Mouse (Mus musculus) kidney, embryonic 16.5 days (tissue): ENCODE results near the gene Gpr87. TPM values are rescaled to one million over a fixed set of nuclear protein-coding genes. Genes with fewer than 3 reads are reported as not detected.

Source experiments
- ATAC-seq: fragments of 200-750 bp; cut with Nextera tagmentation; 2 replicates; pipeline ENCODE4 v1.8.0; 2017; ENCODE audit warnings: moderate TSS enrichment; ENCODE audit not compliant: low FRiP score, low TSS enrichment
- H3K27ac ChIP-seq: fragments of 300-500 bp; sonication (generic); 2 replicates; pipeline ENCODE4 v1.5.1; 2014; ENCODE audit warnings: low read length
- H3K27me3 ChIP-seq: fragments of 300-500 bp; sonication (generic); 2 replicates; pipeline ENCODE4 v1.6.1; 2014; ENCODE audit warnings: low read length, control low read depth, mixed read lengths; ENCODE audit not compliant: insufficient read depth
- H3K36me3 ChIP-seq: fragments of 300-500 bp; sonication (generic); 2 replicates; pipeline ENCODE4 v1.6.1; 2014; ENCODE audit warnings: low read length, control low read depth, mixed read lengths; ENCODE audit not compliant: insufficient read depth
- H3K4me1 ChIP-seq: fragments of 300-500 bp; sonication (generic); 2 replicates; pipeline ENCODE4 v1.6.1; 2014; ENCODE audit warnings: low read length, control low read depth, mixed read lengths; ENCODE audit not compliant: insufficient read depth
- H3K4me2 ChIP-seq: fragments of 300-500 bp; sonication (generic); replicated peaks from 2 replicates; pipeline ENCODE4 v1.6.1; 2014; ENCODE audit warnings: low read depth, low read length
- H3K4me3 ChIP-seq: fragments of 300-500 bp; sonication (generic); 2 replicates; pipeline ENCODE4 v1.5.1; 2014; ENCODE audit warnings: mild to moderate bottlenecking, low read length
- H3K9ac ChIP-seq: fragments of 300-500 bp; sonication (generic); replicated peaks from 2 replicates; pipeline ENCODE4 v1.6.1; 2014; ENCODE audit warnings: low read length
- H3K9me3 ChIP-seq: fragments of 300-500 bp; sonication (generic); 2 replicates; pipeline ENCODE4 v1.6.1; 2016; ENCODE audit warnings: low read length, control low read depth
- WGBS: fragments of 180-500 bp; shearing (Covaris S2); extraction: QIAGEN DNeasy Blood & Tissue Kit; methylation state at CpG from one replicate; pipeline ENCODE4 v1.1.7; 2014; 5-methylcytosine and 5-hydroxymethylcytosine counted together
- polyA plus RNA-seq: library from polyadenylated mRNA; unstranded; fragments of >200 nt; fragmentation: Nextera tagmentation; extraction: Ambion mirVana; gene quantifications from 2 replicates; pipeline ENCODE4 v1.2.1, GENCODE M21; 2015

The Gpr87 gene
- polyA plus RNA-seq, 1 experiment from 2014 or later, result 0.24 TPM

DNA sequence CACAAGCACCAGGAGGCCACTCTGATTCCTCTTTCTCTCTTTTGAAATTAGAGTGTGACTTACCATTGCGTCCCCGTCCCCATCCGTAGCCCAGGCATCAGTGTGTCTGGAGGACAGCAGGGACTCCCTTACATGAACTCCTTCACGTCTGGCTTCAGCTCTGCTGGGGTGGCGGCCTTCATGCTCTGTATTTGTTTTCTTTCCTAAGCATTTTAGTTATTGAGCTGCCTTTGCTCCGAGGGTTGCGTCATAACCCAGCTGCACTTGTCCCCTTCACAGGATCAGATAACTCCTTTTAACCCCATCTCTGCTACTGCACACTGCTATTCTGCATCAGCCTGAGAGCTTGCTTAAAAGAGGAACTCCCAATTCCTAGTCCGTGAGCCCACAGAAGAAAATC is 64.5 kb downstream of the Gpr87 start:
- no peak overlapping the region for H3K4me2 ChIP-seq
- no peak for ATAC-seq
- H3K4me3 ChIP-seq, result no peak overlapping the region
- H3K27me3 ChIP-seq, result no peaks in the 10 kb centered on the region
- no peaks in the 10 kb centered on the region for H3K9me3 ChIP-seq
- 38% methylated on average over 8 of the region's 8 CpGs for WGBS
- H3K27ac ChIP-seq, result 0 out of 2 replicates have a peak overlapping the region, but pooled peaks have one; percentile 9
- no peaks in the 10 kb centered on the region for H3K36me3 ChIP-seq
- H3K9ac ChIP-seq, result no peak overlapping the region
- no peaks in the 10 kb centered on the region; the same call in 1 of the 2 replicates for H3K4me1 ChIP-seq

DNA sequence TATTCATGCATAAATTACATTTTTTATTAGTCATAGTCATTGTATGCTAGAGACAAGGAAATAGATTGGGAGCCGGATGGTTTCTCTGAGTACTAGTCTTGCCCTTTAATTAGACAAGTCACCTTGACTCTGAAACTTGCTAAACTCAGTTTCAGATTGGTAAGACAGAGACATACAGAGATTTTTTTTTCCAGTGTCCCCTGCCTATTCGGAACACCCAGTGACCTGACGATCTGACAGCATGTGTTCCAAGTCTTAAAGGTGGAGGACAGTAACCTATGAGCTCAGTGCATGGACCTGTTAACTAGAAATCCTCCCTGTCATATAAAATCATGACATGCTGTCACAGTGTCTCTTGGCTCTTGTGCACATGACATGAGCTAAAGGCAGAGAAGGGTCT is 65.4 kb downstream of the Gpr87 start:
- no peaks in the 10 kb centered on the region for H3K9me3 ChIP-seq
- H3K4me3 ChIP-seq, result no peak overlapping the region
- no peak overlapping the region for H3K9ac ChIP-seq
- no peaks in the 10 kb centered on the region; the same call in 1 of the 2 replicates for H3K4me1 ChIP-seq
- H3K27ac ChIP-seq, result no peak overlapping the region
- H3K36me3 ChIP-seq, result no peaks in the 10 kb centered on the region
- no peaks in the 10 kb centered on the region for H3K27me3 ChIP-seq
- no peak for ATAC-seq
- WGBS, result 78% methylated on average over 3 of the region's 3 CpGs
- no peak overlapping the region for H3K4me2 ChIP-seq

Other genes starting within 250 kb of the Gpr87 start
- 2.1 and 2.3 TPM in 2 replicates for gene Med12l, start 189.3 kb downstream of the Gpr87 start, polyA plus RNA-seq
- gene Gpr171, start 93.3 kb downstream of the Gpr87 start, polyA plus RNA-seq, result 0.67 and 0.80 TPM in 2 replicates
- 3.8 and 5.0 TPM in 2 replicates for gene P2ry14, start 41.5 kb downstream of the Gpr87 start, polyA plus RNA-seq
- gene P2ry13, start 15.8 kb upstream of the Gpr87 start, polyA plus RNA-seq, result 0.69 and 0.72 TPM in 2 replicates
- gene P2ry12, start 67.8 kb upstream of the Gpr87 start, polyA plus RNA-seq, result 0.62 and 1.1 TPM in 2 replicates
- 2.7 and 3.0 TPM in 2 replicates for gene Igsf10, start 149.3 kb upstream of the Gpr87 start, polyA plus RNA-seq